ENCODE assay signal across 8 mouse cellular contexts in genomic region chr11:4849258-4849943, GRCm38 (mm10). TPM values are rescaled to one million over a fixed set of nuclear protein-coding genes. Genes with fewer than 3 reads are reported as not detected.
DNase-seq lines count a peak whose midpoint lies in the region; ATAC-seq lines count a peak whose summit lies in the region.

TSS of gene Nf2 (minus strand) at chr11:4849536.

- H3K4me2 ChIP-seq in heart, embryonic 14.5 days (ENCODE audit: low read length) = peak within 1 kb of the TSS; percentile 70
- H3K4me2 ChIP-seq in liver, embryonic 13.5 days = peak within 1 kb of the TSS; percentile 95
- peak within 1 kb of the TSS; percentile 58 for H3K4me2 ChIP-seq in stomach, embryonic 16.5 days (ENCODE audit: low read depth, low read length)

- H3K9ac ChIP-seq in heart, embryonic 14.5 days (ENCODE audit: low read length) = peak within 1 kb of the TSS; percentile 87
- H3K9ac ChIP-seq in liver, embryonic 13.5 days = peak within 1 kb of the TSS; percentile 99
- peak within 1 kb of the TSS; percentile 99 for H3K9ac ChIP-seq in stomach, embryonic 16.5 days (ENCODE audit: low read length)

- peak within 1 kb of the TSS; percentile 72 to 75 for H3K4me3 ChIP-seq in heart, embryonic 14.5 days (ENCODE audit: control insufficient read depth in 1 of 2, insufficient read depth in 1 of 2, low read depth in 1 of 2, low read length in 2 of 2)
- peak within 1 kb of the TSS; percentile 99 for H3K4me3 ChIP-seq in liver, embryonic 13.5 days (replicated peaks)
- peak within 1 kb of the TSS; percentile 100 for H3K4me3 ChIP-seq in stomach, embryonic 16.5 days (replicated peaks; ENCODE audit: low read length)

- H3K4me1 ChIP-seq in heart, embryonic 14.5 days (ENCODE audit: control insufficient read depth in 2 of 2, insufficient read depth in 2 of 2, low read length in 2 of 2) = peaks cover 0 to 6% of the 10 kb centered on the region in 2 experiments; a peak in 2 of 4 replicates
- peaks cover 33% of the 10 kb centered on the region for H3K4me1 ChIP-seq in liver, embryonic 13.5 days (replicated peaks)
- H3K4me1 ChIP-seq in stomach, embryonic 16.5 days (ENCODE audit: control insufficient read depth, insufficient read depth, low read length) = 0 out of 2 replicates have a peak, but pooled peaks cover 12% of the 10 kb centered on the region

- under 1% methylated on average over 59 of the region's 60 CpGs for WGBS in heart, embryonic 14.5 days
- WGBS in liver, embryonic 13.5 days (ENCODE audit: insufficient replicate concordance) = under 1% methylated on average over 60 of the region's 60 CpGs
- under 1% methylated on average over 58 of the region's 60 CpGs for WGBS in stomach, embryonic 16.5 days

- peak within 1 kb of the TSS; percentile 68 to 88 for H3K27ac ChIP-seq in heart, embryonic 14.5 days (replicated peaks in 1 of 2; ENCODE audit: control insufficient read depth in 1 of 2, insufficient read depth in 1 of 2, low read depth in 2 of 2, low read length in 2 of 2)
- H3K27ac ChIP-seq in liver, embryonic 13.5 days = peak within 1 kb of the TSS; percentile 89
- peak within 1 kb of the TSS; percentile 79 for H3K27ac ChIP-seq in stomach, embryonic 16.5 days (ENCODE audit: low read length)

- H3K9me3 ChIP-seq in heart, embryonic 14.5 days (ENCODE audit: control insufficient read depth, low read length) = no peaks in the 10 kb centered on the region
- H3K9me3 ChIP-seq in liver, embryonic 13.5 days (replicated peaks) = no peaks in the 10 kb centered on the region
- no peaks in the 10 kb centered on the region for H3K9me3 ChIP-seq in stomach, embryonic 16.5 days (replicated peaks; ENCODE audit: control insufficient read depth, low read length)

- peak; percentile 96 for ATAC-seq in CD4-positive, CD25-positive, alpha-beta regulatory T cell, adult 4 months
- peak; percentile 98 for ATAC-seq in heart, embryonic 14.5 days (ENCODE audit: insufficient number of reproducible peaks, insufficient read depth, low FRiP score, low read depth)
- peak; percentile 99 for ATAC-seq in liver, embryonic 13.5 days (ENCODE audit: low read depth)
- peak; percentile 99 for ATAC-seq in stomach, embryonic 16.5 days (ENCODE audit: insufficient read depth, low FRiP score)

- H3K36me3 ChIP-seq in heart, embryonic 14.5 days (ENCODE audit: control insufficient read depth, insufficient read depth, low read length) = no peaks in the 10 kb centered on the region
- H3K36me3 ChIP-seq in liver, embryonic 13.5 days = no peaks in the 10 kb centered on the region
- no peaks in the 10 kb centered on the region for H3K36me3 ChIP-seq in stomach, embryonic 16.5 days (ENCODE audit: control insufficient read depth, insufficient read depth, low read length)

- peak; percentile 96 for DNase-seq in c-Kit-negative CD71-positive TER-119-positive erythroid progenitor cells, embryonic 14.5 days (ENCODE audit: low read depth, low spot score)
- peak; percentile 99 for DNase-seq in fibroblast of lung, adult 2 months (ENCODE audit: low read depth)
- peak; percentile 99 for DNase-seq in kidney, postnatal 14 days
- DNase-seq in liver, embryonic 13.5 days = peak; percentile 98
- DNase-seq in neural tube, embryonic 10.5 days (ENCODE audit: extremely low spot score, low spot score) = peak; percentile 96

- no peaks in the 10 kb centered on the region for H3K27me3 ChIP-seq in heart, embryonic 14.5 days (ENCODE audit: control insufficient read depth, insufficient read depth, low read length)
- no peaks in the 10 kb centered on the region for H3K27me3 ChIP-seq in liver, embryonic 13.5 days
- H3K27me3 ChIP-seq in stomach, embryonic 16.5 days (ENCODE audit: control insufficient read depth, insufficient read depth, low read length) = no peaks in the 10 kb centered on the region

RNA-seq across cellular contexts. Expression of gene Nf2, which starts in this region (rescaled TPM):
- 10 to 100 TPM; 19.2 to 24.2 TPM for polyA plus RNA-seq in CD4-positive, CD25-positive, alpha-beta regulatory T cell, adult 4 months (2017; shearing (Covaris generic))
- polyA plus RNA-seq in heart, embryonic 14.5 days (2014; fragmentation: Nextera tagmentation; extraction: Ambion mirVana) = 29.5 and 33.1 TPM in 2 replicates
- 16.7 and 22.5 TPM in 2 replicates for polyA plus RNA-seq in liver, embryonic 13.5 days (2015; fragmentation: Nextera tagmentation; extraction: Ambion mirVana)
- 39.6 and 43.4 TPM in 2 replicates for polyA plus RNA-seq in stomach, embryonic 16.5 days (2015; fragmentation: Nextera tagmentation; extraction: Ambion mirVana)

Comparison
In these comparisons a context has a peak if more than half of its experiments do, and no peak if none do; other contexts are left out.
1. Peak in every context shown above with its lines: DNase-seq, ATAC-seq, H3K4me3 ChIP-seq and H3K27ac ChIP-seq.